Mouse (Mus musculus) frontal cortex, postnatal 14 days (tissue): Measurements from ENCODE around the gene Pdrg1.

Experiments
- DNase-seq, 2 experiments: peaks; one replicate each; pipeline ENCODE4 v3.0.0; 2022; ENCODE audit warnings: low spot score in 2 of 2

The Pdrg1 gene

GRCm38 (mm10) chr2:153031126-153032082, 16.2 kb upstream of the Pdrg1 start, which contains the start of gene Xkr7:
TSS of gene Xkr7 (plus strand) at chr2:153031852.
- no peak for DNase-seq

- no peak for DNase-seq
Measured at GRCm38 (mm10) chr2:153030422-153030821, 15.2 kb upstream of the Pdrg1 start.

GRCm38 (mm10) chr2:153027501-153027900, 12.3 kb upstream of the Pdrg1 start:
- DNase-seq, result no peak

GRCm38 (mm10) chr2:153026052-153026451, 10.8 kb upstream of the Pdrg1 start:
- DNase-seq, result no peak

GRCm38 (mm10) chr2:153022855-153023254, 7.6 kb upstream of the Pdrg1 start:
- DNase-seq, result no peak

- DNase-seq, result no peak
Measured at GRCm38 (mm10) chr2:153021163-153021562, 5.9 kb upstream of the Pdrg1 start.

- DNase-seq, result no peak
Measured at GRCm38 (mm10) chr2:153019355-153019754, 4.1 kb upstream of the Pdrg1 start.

GRCm38 (mm10) chr2:153016786-153017185, 1.6 kb upstream of the Pdrg1 start:
- no peak for DNase-seq

- DNase-seq, result no peak
Measured at GRCm38 (mm10) chr2:153015804-153016203, 577 bp upstream of the Pdrg1 start.

- DNase-seq, result no peak
Measured at GRCm38 (mm10) chr2:153013724-153014515, 1.3 kb downstream of the Pdrg1 start.

- DNase-seq, result no peak
Measured at GRCm38 (mm10) chr2:153009192-153009973, 5.8 kb downstream of the Pdrg1 start.

- no peak for DNase-seq
Measured at GRCm38 (mm10) chr2:153005981-153006380, 9.2 kb downstream of the Pdrg1 start.

GRCm38 (mm10) chr2:153003681-153004338, 11.4 kb downstream of the Pdrg1 start:
- no peak for DNase-seq

GRCm38 (mm10) chr2:153002492-153003248, 12.6 kb downstream of the Pdrg1 start:
- no peak for DNase-seq

GRCm38 (mm10) chr2:152997046-152997445, 18.2 kb downstream of the Pdrg1 start:
- no peak for DNase-seq

GRCm38 (mm10) chr2:152991529-152991928, 23.7 kb downstream of the Pdrg1 start:
- DNase-seq, result no peak

- DNase-seq, result peak in 1 of 2 experiments; percentile 13
Measured at GRCm38 (mm10) chr2:152985582-152985981, 29.6 kb downstream of the Pdrg1 start.

GRCm38 (mm10) chr2:152976991-152977390, 38.2 kb downstream of the Pdrg1 start:
- no peak for DNase-seq

GRCm38 (mm10) chr2:152965555-152965954, 49.7 kb downstream of the Pdrg1 start:
- no peak for DNase-seq

- DNase-seq, result peak; percentile 74 to 75
Measured at GRCm38 (mm10) chr2:152962091-152962793, 53.0 kb downstream of the Pdrg1 start, which contains the start of gene Ttll9. TSS of gene Ttll9 (plus strand) at chr2:152962485.
